ENCODE assay signal across 7 mouse cellular contexts in genomic region chr11:79339234-79339807, GRCm38 (mm10). TPM values are rescaled to one million over a fixed set of nuclear protein-coding genes. Genes with fewer than 3 reads are reported as not detected.
DNase-seq lines count a peak whose midpoint lies in the region; ATAC-seq lines count a peak whose summit lies in the region.

Gene Nf1, plus strand, starts transcription at chr11:79339693.

- H3K4me3 ChIP-seq in embryonic facial prominence, embryonic 11.5 days (ENCODE audit: low read depth, low read length), result peak within 1 kb of the TSS; percentile 98
- H3K4me3 ChIP-seq in limb, embryonic 11.5 days (ENCODE audit: low read depth, low read length), result peak within 1 kb of the TSS; percentile 97
- H3K4me3 ChIP-seq in midbrain, embryonic 14.5 days (replicated peaks; ENCODE audit: low read depth, low read length), result peak within 1 kb of the TSS; percentile 98

- DNase-seq in adrenal gland, postnatal 14 days, result peak; percentile 98
- peak; percentile 97 for DNase-seq in embryonic facial prominence, embryonic 11.5 days (ENCODE audit: low spot score)
- DNase-seq in heart, adult 11 months, result peak; percentile 100
- DNase-seq in kidney, adult 18-20 months, result peak; percentile 95
- DNase-seq in limb, embryonic 11.5 days (ENCODE audit: low spot score), result peak; percentile 98
- peak; percentile 99 for DNase-seq in midbrain, embryonic 14.5 days
- peak; percentile 82 to 88 for DNase-seq in spleen, adult 18-20 months

- H3K27ac ChIP-seq in embryonic facial prominence, embryonic 11.5 days (replicated peaks; ENCODE audit: low read depth, low read length), result peak within 1 kb of the TSS; percentile 93
- H3K27ac ChIP-seq in limb, embryonic 11.5 days (replicated peaks; ENCODE audit: low read depth, low read length), result peak within 1 kb of the TSS; percentile 86
- H3K27ac ChIP-seq in midbrain, embryonic 14.5 days (replicated peaks; ENCODE audit: low read depth, low read length), result peak within 1 kb of the TSS; percentile 95

- no peaks in the 10 kb centered on the region for H3K36me3 ChIP-seq in embryonic facial prominence, embryonic 11.5 days (replicated peaks; ENCODE audit: control insufficient read depth, insufficient read depth, low read depth, low read length)
- H3K36me3 ChIP-seq in limb, embryonic 11.5 days (ENCODE audit: control insufficient read depth, insufficient read depth, low read length), result peaks cover under 1% of the 10 kb centered on the region; the same call in 1 of the 2 replicates
- peaks cover 11% of the 10 kb centered on the region for H3K36me3 ChIP-seq in midbrain, embryonic 14.5 days (ENCODE audit: control insufficient read depth, insufficient read depth, low read length)

- H3K9ac ChIP-seq in embryonic facial prominence, embryonic 11.5 days (replicated peaks; ENCODE audit: low read length), result peak within 1 kb of the TSS; percentile 96
- H3K9ac ChIP-seq in limb, embryonic 11.5 days (ENCODE audit: low read length), result peak within 1 kb of the TSS; percentile 95
- peak within 1 kb of the TSS; percentile 97 for H3K9ac ChIP-seq in midbrain, embryonic 14.5 days (replicated peaks; ENCODE audit: low read length)

- H3K9me3 ChIP-seq in embryonic facial prominence, embryonic 11.5 days (replicated peaks; ENCODE audit: control insufficient read depth, low read length), result no peaks in the 10 kb centered on the region
- no peaks in the 10 kb centered on the region for H3K9me3 ChIP-seq in limb, embryonic 11.5 days (ENCODE audit: control insufficient read depth, low read length)
- H3K9me3 ChIP-seq in midbrain, embryonic 14.5 days (ENCODE audit: control insufficient read depth, low read length), result no peaks in the 10 kb centered on the region

- no peaks in the 10 kb centered on the region for H3K4me1 ChIP-seq in embryonic facial prominence, embryonic 11.5 days (ENCODE audit: control insufficient read depth, insufficient read depth, low read length)
- H3K4me1 ChIP-seq in limb, embryonic 11.5 days (ENCODE audit: control insufficient read depth, insufficient read depth, low read length), result peaks cover 9% of the 10 kb centered on the region
- peaks cover 9% of the 10 kb centered on the region for H3K4me1 ChIP-seq in midbrain, embryonic 14.5 days (ENCODE audit: control insufficient read depth, insufficient read depth, low read length)

- peak within 1 kb of the TSS; percentile 60 for H3K4me2 ChIP-seq in embryonic facial prominence, embryonic 11.5 days (ENCODE audit: low read depth, low read length)
- peak within 1 kb of the TSS; percentile 78 for H3K4me2 ChIP-seq in limb, embryonic 11.5 days (ENCODE audit: low read depth, severe bottlenecking)
- H3K4me2 ChIP-seq in midbrain, embryonic 14.5 days (ENCODE audit: low read length), result peak within 1 kb of the TSS; percentile 70

- peak; percentile 94 for ATAC-seq in embryonic facial prominence, embryonic 11.5 days (replicated peaks; ENCODE audit: insufficient number of reproducible peaks, low FRiP score, low TSS enrichment, low read depth)
- ATAC-seq in limb, embryonic 11.5 days (ENCODE audit: insufficient number of reproducible peaks, low FRiP score, low TSS enrichment, low read depth), result peak; percentile 88
- peak; percentile 94 for ATAC-seq in midbrain, embryonic 14.5 days (ENCODE audit: low FRiP score, low TSS enrichment)

- H3K27me3 ChIP-seq in embryonic facial prominence, embryonic 11.5 days (ENCODE audit: control insufficient read depth, insufficient read depth, low read length), result no peaks in the 10 kb centered on the region
- no peaks in the 10 kb centered on the region for H3K27me3 ChIP-seq in limb, embryonic 11.5 days (ENCODE audit: control insufficient read depth, insufficient read depth, low read length)
- no peaks in the 10 kb centered on the region for H3K27me3 ChIP-seq in midbrain, embryonic 14.5 days (ENCODE audit: control insufficient read depth, insufficient read depth, low read length)

- under 1% methylated on average over 47 of the region's 49 CpGs for WGBS in embryonic facial prominence, embryonic 11.5 days
- under 1% methylated on average over 42 of the region's 49 CpGs for WGBS in limb, embryonic 11.5 days
- WGBS in midbrain, embryonic 14.5 days, result under 1% methylated on average over 49 of the region's 49 CpGs

RNA-seq across cellular contexts. Expression of gene Nf1, which starts in this region (rescaled TPM):
- total RNA-seq in adrenal gland, postnatal 14 days (2021), result 58.9 and 62.3 TPM in 2 replicates
- 8.1 and 10.4 TPM in 2 replicates for polyA plus RNA-seq in embryonic facial prominence, embryonic 11.5 days (2014; fragmentation: Nextera tagmentation; extraction: Ambion mirVana)
- 9.9 and 10.1 TPM in 2 replicates for polyA plus RNA-seq in limb, embryonic 11.5 days (2014; fragmentation: Nextera tagmentation; extraction: Ambion mirVana)
- 15.6 and 15.7 TPM in 2 replicates for polyA plus RNA-seq in midbrain, embryonic 14.5 days (2014; fragmentation: Nextera tagmentation; extraction: Ambion mirVana)

Comparison
In these comparisons a context has a peak if more than half of its experiments do, and no peak if none do; other contexts are left out.
1. Peak in every context shown above with its lines: DNase-seq, ATAC-seq, H3K4me3 ChIP-seq and H3K27ac ChIP-seq.